Mouse (Mus musculus) lung, adult 2 months (tissue): ENCODE results near the gene Ttc30b.

Source experiments
- CTCF ChIP-seq: fragments of 200-500 bp; IDR thresholded peaks from 2 replicates; pipeline ENCODE4 v1.5.1; 2011; ENCODE audit warnings: mild to moderate bottlenecking, low read length, control low read depth; ENCODE audit not compliant: insufficient read depth
- POLR2A ChIP-seq: fragments of 200-500 bp; IDR thresholded peaks from 2 replicates; pipeline ENCODE4 v1.6.1; 2011; ENCODE audit warnings: low read depth, mild to moderate bottlenecking, control low read depth, low read length, borderline replicate concordance; ENCODE audit errors: extremely low read depth

- TF ChIP-seq CTCF = no peak
- no peak for TF ChIP-seq POLR2A
Measured at GRCm38 (mm10) chr2:75953320-75953719, 14.9 kb upstream of the Ttc30b start.
